Mouse (Mus musculus) B cell, adult 2 months (primary cell): ENCODE data around the gene Slc22a17.

Experiments used
- DNase-seq, 2 experiments: peaks; one replicate each; pipeline ENCODE4 v3.0.0; 2022

Gene Slc22a17

DNA sequence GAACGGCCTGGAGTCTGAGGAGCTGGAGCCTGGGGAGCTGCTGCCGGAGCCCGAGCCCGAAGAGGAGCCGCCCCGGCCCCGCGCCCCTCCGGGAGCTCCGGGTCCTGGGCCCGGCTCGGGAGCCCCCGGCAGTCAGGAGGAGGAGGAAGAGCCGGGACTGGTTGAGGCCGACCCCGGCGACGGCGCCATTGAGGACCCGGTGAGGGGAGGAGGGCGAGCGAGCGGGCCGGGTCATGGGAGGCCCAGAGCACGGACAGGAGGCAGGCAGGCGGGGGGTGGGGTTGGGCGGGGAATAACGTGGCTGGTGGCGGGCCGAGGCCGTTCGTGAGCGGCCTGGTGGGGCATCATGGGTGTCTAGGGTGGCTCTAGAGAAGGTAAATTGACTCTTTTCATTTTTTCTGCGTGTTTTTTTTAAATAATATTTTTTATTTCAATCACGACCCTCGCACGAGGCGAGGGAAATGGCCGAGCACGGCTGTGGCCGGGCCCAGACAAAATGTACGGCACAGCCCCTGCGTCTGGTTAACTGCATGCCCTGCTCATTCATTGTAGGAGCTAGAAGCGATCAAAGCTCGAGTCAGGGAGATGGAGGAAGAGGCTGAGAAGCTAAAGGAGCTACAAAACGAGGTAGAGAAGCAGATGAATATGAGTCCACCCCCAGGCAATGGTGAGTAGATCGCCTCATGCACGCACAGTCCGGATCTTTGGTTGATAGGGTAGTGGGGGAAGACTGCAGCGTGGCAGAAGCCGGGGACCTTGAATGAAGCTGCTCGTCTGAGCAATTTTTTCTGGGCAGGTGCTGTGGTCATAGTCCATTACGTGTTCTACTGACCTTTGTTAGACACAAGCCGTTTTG is 18.4 kb downstream of the Slc22a17 start:
- peak; percentile 41 to 66 for DNase-seq

DNA sequence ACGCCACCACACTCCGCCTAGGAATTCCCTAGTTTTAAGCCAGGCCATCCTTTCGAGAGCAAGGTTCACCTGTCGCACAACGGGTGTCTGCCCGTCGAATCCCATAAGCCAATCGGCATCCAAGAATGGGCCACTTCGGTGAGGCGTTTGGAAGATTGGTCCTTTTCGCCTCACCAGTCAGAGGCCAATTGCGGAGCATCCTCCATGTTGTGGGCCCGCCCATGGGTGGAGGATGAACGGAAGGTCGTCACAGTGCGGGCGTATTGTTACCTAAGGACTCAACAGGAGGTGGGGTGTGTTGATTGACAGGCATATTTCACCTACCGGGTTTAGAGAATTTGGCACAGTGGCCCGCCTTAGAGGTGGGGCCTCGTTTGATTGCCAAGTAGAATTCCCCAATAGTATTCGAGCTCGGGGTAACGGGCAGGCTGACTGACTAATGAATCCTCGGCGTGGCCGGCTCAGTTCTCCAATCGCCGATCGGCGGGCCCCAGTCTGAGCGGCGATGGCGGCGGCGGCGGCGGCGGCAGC is 19.2 kb downstream of the Slc22a17 start:
- DNase-seq: peak; percentile 94 to 96

DNA sequence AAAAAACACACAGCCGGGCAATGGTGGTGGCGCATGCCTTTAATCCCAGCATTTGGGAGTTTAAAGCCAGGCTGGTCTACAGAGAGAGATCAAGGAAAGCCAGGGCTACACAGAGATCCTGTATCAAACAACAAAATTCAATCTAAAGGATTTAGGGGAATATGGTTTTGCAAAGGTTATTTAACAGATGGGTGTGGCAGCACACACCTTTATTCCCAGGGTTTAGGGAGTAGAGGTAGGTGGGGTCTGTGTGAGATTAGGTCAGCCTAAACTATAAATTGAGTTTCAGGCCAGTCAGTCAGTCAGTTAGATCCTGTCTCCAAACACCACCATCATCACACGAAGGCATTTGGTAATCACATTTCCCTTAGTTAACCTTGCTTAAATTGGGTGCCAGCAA is 20.7 kb downstream of the Slc22a17 start, which contains the start of gene Pabpn1:
TSS of gene Pabpn1 (plus strand) at position 301 of the 400 bp plus-strand sequence.
- DNase-seq: no peak

DNA sequence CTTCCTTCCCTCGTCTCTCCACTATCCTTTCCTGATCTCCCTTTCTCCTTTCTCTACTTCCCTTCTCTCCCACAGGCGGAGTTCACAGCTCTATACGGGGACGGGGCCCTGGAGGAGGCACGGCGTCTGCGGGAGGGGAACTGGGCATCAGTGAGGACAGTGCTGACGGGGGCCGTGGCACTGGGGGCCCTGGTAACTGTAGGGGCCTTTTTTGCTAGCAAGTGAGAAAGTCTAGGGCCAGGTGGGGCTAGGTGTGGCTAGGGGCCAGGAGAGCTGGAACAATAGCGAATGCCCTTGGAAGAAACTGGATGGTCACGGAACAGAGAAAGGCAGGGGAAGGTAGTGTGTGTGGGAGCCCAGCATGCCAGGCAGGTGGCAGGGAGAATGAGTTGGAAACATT is 27.6 kb downstream of the Slc22a17 start:
- no peak for DNase-seq

DNA sequence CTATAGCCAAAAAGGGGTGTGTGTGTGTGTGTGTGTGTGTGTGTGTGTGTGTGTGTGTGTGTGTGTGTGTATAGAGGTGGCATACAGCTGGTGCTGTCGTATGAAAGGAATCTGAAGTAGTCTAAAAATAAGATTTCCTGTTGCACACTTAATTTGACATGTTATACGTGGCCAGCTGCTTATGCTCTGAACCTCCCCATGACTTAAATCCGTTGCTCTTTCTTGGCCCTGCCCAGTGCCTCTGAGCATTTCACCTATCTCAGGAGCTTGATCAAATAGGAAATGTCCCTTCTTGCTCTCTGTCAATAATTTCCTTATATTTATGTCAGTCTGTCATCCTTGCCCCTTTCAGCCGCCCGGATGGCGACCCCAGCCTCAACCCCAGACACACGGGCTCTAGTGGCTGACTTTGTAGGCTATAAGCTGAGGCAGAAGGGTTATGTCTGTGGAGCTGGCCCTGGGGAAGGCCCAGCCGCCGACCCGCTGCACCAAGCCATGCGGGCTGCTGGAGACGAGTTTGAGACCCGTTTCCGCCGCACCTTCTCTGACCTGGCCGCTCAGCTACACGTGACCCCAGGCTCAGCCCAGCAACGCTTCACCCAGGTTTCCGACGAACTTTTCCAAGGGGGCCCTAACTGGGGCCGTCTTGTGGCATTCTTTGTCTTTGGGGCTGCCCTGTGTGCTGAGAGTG is 28.8 kb downstream of the Slc22a17 start:
- DNase-seq: no peak

DNA sequence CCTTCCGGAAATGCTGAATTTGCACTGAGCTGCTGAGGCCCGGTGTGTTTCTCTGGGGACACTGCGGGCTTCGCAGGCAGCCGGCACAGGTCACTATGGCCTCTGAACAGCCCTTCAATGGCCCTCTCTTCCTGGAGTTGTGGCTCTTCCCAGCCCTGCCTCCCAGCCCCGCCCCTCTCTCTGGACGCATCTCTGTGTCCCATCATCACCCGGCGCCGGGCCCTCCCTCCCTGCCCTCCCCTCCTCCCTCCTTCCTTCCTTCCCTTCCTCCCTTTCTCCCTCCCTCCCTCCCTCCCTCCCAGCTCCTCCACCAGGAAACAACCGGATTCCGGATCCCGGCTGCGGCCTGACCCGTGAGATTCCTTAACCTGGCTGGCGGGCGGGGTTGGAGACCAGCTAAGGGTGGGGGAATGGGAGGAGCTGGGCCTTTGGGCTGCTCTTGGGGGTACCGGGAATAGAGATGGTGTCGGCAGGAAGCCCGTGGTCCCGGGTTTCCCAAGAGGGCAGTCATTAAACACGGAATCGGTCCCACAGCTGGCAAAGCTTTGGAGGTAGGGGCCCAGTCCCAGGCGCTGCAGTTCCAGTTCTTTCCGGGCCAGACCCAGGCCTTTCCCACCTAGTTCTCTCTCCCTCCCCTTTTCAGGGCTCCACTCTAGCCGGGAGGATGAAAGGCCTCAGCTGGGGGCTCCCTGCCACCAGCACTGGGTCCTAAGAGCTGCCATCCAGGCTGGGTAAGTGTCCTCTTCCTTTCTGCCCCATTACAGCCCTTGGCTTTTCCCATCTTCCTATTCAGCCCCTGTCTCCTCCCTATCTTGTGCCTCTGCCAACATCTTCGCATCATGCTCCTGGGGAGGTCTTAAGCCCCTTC is 29.5 kb downstream of the Slc22a17 start, which contains the start of the genes Bcl2l2 and Gm20521:
TSS of gene Bcl2l2 (plus strand) at position 224 of the 868 bp plus-strand sequence.
TSS of gene Gm20521 (plus strand) at position 288 of the 868 bp plus-strand sequence.
- DNase-seq: peak; percentile 25 to 34

DNA sequence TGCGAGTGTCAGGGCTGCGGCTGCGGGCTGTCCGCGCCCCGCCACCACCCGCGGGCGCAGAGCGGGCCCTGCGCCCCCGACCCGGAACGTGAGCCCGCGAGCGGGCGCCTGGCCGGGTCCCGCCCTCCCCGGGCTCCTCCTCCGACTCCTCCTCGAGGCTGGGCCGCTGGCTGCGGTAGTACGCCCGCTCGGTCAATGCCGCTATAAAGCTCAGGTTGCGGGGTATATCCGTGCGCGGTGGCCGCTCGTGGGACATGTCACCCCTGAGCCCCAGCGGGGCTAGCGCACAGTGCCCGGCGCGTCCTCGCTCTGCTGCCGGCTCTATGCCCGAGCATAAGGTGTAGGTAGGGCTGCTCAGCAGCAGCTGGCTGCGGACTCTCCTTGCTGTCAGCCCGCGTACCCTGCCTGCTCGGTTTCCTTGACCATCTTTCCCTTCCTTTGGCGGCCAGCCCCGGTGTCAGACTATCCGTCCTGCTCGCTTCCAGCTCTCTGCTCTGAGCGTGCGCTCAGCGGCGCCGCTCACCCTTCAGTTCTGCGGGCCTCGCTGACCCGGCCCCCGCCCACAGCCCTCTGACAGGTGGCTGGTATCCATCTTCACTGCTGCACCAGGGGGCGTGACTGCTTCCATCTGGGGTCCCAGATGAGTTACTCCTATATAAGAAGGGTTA is 35.8 kb downstream of the Slc22a17 start, which contains the start of gene Ppp1r3e:
TSS of gene Ppp1r3e (minus strand) at position 503 of the 668 bp plus-strand sequence.
- DNase-seq: peak; percentile 54 to 58

DNA sequence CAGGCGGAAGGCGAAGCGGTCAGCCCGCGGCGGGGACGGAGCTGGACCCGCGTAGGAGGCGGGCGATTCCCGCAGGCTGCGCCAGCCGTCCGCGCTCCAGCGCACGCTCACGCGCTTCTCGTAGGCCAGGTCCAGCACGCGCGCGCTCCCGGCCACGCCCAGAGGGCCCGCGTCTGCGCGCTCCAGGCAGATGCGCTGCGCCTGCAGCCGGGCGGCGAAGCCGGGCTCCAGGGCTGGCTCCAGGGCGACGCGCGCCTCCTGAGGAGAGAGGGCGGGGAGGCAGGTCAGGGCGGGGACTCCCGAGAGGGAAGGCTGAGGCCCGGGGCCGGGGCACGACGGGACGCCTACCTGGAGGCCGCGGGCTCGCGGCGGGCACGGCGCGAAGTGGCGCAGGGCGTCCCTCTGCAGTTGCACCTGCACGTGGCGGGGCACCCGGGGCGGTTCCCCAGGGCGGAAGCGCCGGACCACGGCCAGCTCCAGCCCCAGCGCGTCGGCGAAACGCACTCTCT is 36.3 kb downstream of the Slc22a17 start:
- peak; percentile 66 to 73 for DNase-seq

DNA sequence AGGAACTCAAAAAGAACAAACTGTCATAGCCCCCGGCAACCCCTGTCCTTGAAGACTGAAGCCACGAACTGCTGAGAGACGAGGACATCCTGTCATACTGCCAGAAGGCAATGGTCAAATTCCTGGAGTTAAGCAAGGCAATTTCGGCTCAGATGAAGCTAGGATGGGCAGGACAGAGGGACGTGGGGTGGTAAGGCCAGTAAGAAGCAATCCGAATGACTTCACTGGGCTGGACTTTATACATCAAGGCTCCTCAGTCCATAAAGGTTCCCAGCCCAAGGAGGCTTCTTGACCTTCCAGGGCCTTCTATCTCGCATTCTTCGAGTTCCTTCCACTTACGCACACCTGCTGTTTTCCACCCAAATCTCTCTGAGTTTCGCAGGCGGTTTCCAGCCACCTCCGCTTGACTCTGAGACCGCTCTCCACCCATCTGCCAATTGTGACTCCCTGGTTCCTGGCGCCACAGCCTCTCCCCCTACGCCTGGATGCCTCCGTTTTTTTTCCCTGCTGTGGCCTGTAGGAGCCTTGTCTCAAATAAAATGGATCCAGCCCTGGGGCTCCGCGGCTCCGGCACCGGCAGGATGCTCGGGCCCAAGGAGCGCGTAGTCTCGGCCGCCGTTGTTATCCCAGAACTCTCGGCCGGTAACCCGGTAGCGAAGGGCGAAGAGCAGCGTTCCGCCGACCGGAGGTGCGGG is 36.9 kb downstream of the Slc22a17 start:
- no peak for DNase-seq

DNA sequence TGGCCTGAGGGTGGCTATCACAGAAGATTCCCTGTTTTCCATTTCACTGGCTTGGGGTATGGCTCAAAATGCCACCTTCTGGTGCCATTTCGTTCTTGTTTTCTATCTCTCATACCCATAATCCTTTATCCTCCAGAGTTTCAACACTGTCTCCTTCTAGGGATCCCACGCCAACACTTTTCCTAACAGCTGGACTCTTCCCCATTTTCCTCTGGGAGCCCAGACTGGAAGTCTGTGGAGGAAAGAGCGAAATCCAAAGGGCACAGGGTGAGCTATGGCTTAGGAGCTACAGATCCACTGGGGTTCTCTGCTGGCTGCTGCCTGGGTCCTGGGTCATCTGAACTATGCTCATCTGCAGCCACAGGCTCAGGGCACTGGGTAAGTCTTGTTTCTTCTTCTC is 38.8 kb downstream of the Slc22a17 start:
- DNase-seq: no peak

DNA sequence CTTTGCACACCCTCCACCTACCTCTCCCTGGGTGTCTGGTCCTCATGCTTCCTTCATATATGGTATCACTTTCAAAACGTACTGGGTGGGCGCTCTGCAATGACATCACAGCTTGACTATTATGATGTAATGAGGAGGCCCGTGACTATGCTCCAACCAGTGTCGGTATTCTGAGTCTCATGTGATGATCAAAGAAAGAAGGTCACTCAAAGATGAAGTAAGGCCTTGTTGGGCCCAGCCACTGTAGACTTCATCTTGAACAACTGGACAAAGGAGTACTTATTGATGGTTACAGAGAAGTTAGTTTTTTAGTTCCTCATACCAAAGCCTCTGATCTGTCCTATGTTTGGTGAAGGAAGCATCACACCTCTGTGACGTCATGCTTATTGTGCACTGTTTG is 42.1 kb downstream of the Slc22a17 start, which contains the start of gene Homez:
TSS of gene Homez (minus strand) at position 101 of the 400 bp plus-strand sequence.
- no peak for DNase-seq

DNA sequence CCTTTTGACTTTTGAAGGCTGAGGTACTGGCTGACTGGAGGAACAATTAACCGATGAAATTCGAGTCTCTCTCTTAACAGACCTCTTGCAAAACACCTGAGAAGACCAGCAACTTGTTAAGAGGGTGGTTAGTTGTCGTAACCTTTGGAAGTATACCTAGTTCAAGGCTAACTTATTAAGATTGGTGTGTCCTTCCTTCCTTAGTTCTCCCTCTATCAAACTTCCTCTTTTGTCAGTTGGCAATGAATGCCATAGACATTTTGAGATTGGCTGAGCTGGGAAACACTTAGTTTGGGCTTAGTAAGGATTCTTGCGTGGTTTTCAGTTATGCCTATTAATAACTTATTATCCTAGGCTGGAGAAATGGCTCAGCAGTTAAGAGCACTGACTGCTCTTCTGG is 44.9 kb downstream of the Slc22a17 start:
- DNase-seq: no peak

DNA sequence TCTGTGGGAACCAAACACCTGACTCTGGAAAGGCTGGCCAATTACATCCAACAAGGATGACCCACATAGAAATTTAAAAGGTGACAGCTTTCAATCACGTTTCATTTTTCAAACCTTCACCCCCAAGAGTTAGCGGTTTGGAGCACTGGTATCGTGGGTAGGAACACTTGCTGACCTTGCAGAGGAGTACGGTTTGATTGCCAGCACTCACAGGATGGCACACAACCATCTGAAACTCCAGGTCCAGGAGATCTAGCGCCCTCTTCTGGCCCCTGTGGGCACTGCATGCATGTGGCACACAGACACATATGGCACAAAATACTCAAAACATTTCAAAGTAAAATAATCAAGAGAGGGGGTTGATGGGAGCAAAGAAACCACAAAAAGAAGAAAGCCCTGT is 46.0 kb downstream of the Slc22a17 start:
- peak; percentile 79 to 81 for DNase-seq

DNA sequence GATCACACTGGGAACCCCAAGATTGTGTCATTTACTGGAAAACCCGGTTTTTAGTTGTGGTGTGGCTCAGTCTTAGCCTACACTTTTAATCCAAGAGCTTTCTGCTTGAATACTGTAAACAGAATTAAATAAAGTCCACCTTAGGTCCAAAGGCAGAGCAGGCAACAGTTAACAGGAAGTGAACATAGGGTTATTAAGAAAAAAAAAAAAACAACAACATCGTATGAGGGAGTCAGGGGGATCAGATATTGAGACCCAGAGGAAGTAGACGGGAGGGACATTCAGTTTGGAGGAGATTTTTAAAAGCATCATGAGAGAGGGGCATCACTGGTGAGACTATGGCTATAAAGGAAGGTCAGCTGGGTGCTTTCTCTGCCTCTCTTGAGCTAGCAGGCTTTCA is 46.7 kb downstream of the Slc22a17 start:
- DNase-seq: no peak

DNA sequence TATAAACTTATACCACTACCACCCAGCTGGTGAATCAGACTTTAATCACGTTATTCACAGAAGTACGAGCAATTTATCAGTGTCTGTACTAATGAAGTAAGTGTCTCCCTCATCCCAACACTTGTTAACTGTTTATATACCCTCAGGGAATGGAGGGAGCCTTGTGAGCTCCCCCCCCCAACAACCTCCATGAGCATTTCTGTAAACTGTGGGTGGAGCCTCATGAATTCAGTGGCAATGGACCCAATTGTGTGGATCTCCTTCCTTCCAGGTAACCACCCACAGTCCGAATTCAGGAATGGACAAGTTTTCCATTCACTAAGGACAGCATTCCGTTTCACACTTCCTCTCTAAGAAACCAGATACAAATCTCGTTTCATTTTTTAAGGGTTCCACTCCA is 47.3 kb downstream of the Slc22a17 start:
- DNase-seq: no peak

DNA sequence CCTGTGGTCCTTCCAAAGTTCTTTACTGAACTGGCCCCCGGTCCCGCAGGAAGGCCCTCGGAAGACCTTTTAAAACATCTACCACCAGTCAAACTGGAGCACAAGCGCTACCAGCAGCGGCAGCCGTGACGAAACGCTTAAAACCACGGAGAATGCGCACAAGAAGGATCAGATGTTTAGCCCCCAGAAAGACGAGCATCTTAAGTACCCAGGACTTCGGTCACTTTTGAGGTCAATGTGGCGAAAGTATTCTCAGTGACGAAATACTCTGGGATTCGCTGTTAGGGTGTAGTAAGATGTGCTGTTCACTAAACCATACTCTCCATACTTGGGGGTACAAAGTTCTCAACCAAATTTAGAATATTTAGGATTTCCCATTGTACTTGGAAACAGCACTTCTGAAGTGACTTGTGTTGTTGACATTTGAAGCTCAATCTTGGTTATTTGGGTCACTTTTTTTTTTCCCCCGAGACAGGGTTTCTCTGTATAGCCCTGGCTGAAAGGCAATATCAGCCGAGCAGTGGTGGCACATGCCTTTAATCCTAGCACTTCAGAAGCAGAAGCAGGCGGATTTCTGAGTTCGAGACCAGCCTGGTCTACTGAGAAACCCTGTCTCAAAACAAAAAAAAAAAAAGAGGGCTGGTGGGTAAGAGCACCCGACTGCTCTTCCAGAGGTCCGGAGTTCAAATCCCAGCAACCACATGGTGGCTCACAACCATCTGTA is 48.5 kb downstream of the Slc22a17 start:
- peak; percentile 48 to 57 for DNase-seq

DNA sequence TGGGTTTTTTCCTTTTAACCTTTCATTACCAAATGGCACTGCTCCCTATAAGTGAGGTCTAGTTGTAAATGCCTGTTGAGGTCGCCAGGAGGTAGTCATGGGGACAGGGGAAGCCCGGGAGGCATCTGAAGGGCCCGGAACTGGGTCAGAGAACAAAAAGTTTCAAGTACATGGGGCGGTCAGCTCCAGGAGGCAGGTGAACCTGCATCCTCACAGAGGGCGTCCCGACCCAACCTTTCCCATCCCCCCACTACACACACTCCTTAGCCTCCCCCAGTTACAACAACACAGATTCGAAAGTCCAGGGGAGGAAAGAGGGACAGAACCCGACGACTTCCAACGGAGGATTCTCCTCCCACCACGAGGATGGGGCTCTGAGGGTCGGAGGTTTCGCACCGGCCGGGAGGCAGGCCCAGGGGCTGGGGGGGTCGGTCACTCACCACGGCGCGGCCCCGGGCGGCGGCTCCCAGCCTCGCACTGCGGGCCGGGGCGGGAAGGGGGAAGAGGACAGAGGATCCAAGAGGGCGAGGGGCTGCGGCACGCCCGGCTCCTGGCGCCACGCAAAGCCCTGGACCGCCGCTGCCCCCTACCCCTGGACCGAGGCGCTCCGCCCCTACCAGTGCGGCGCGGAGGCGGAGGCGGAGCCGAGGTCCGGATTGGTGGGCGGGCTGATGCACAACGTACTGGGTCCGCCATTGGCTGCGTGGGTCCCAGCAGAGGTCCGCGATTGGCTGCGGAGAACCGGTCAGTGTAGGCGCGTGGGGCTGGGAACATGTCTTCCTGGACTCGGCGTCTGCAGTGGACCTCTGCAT is 49.2 kb downstream of the Slc22a17 start:
- peak; percentile 80 to 81 for DNase-seq

DNA sequence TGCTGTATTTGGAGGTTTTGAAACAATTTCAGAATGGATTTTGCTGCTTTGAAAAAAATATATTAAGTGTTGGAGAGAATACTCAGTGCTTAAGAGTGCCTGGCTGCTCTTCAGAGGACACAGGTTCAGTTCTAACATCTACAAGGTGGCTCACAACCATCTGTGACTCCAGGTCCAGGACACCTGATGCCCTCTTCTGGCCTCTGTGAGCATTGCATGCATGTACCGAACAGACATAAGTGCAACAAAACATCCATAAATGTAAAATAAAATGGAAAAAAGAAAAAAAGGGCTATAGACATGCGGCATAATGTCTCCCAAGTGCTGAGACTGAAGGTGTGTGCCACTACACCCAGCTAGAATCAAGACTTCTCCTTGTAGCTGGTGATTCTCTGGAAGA is 52.4 kb downstream of the Slc22a17 start:
- peak; percentile 72 to 73 for DNase-seq

DNA sequence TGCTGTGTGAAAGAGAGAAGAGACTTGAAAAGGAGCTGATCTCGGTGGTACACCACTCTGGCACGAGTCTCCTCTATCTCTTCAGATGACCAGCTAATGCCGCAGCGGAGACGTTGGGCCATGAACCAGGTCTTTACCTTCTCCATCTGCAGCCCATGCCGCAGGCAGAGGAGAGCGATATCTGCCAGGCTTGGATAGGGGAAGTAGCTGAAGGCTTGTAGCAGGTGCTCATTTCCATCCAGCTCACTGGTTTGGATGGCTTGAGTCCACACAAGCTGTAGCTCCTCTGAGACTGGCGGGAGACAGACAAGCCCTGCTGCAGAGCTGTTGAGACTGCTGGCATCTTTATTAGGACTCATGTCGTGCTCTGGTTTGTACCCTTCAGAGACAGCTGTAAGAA is 55.0 kb downstream of the Slc22a17 start:
- no peak for DNase-seq
